Mouse (Mus musculus) liver, postnatal 0 days (tissue): ENCODE data around the gene Fam174a. TPM values are rescaled to one million over a fixed set of nuclear protein-coding genes. Genes with fewer than 3 reads are reported as not detected.
A peak's percentile ranks its signal among the peaks of the same experiment; 100 is the strongest.

Source experiments
- ATAC-seq: fragments of 200-750 bp; cut with Nextera tagmentation; 2 replicates; pipeline ENCODE4 v1.8.0; 2017; ENCODE audit warnings: mild to moderate bottlenecking, moderate library complexity
- DNase-seq: peaks from one replicate; pipeline ENCODE4 v3.0.0-alpha.2; 2016
- H3K27ac ChIP-seq: fragments of 300-500 bp; sonication (generic); 2 replicates; pipeline ENCODE4 v1.5.1; 2014; ENCODE audit warnings: antibody characterized with exemption, moderate library complexity, mild to moderate bottlenecking, low read depth
- H3K27me3 ChIP-seq: fragments of 300-500 bp; sonication (generic); 2 replicates; pipeline ENCODE4 v1.6.1; 2014; ENCODE audit warnings: low read length, control low read depth, mixed read lengths; ENCODE audit not compliant: insufficient read depth
- H3K36me3 ChIP-seq: fragments of 300-500 bp; sonication (generic); replicated peaks from 2 replicates; pipeline ENCODE4 v1.6.1; 2014; ENCODE audit warnings: mild to moderate bottlenecking, control low read depth, low read length, moderate library complexity, mixed read lengths; ENCODE audit not compliant: insufficient read depth
- H3K4me1 ChIP-seq: fragments of 300-500 bp; sonication (generic); 2 replicates; pipeline ENCODE4 v1.6.1; 2014; ENCODE audit warnings: antibody characterized with exemption, mild to moderate bottlenecking, control low read depth; ENCODE audit not compliant: insufficient read depth
- H3K4me2 ChIP-seq: fragments of 300-500 bp; sonication (generic); 2 replicates; pipeline ENCODE4 v1.6.1; 2014; ENCODE audit warnings: low read depth, mild to moderate bottlenecking, low read length, moderate library complexity, mixed read lengths
- H3K4me3 ChIP-seq: fragments of 300-500 bp; sonication (generic); 2 replicates; pipeline ENCODE4 v1.5.1; 2014; ENCODE audit warnings: low read depth, low read length
- H3K9ac ChIP-seq: fragments of 300-500 bp; sonication (generic); replicated peaks from 2 replicates; pipeline ENCODE4 v1.6.1; 2014; ENCODE audit warnings: mild to moderate bottlenecking, moderate library complexity
- H3K9me3 ChIP-seq: fragments of 300-500 bp; sonication (generic); 2 replicates; pipeline ENCODE4 v1.6.1; 2016; ENCODE audit warnings: mild to moderate bottlenecking, control low read depth, low read length, mixed read lengths
- CTCF ChIP-seq: sonication (generic); IDR thresholded peaks from 2 replicates; pipeline ENCODE4 v1.5.1; 2016; ENCODE audit warnings: antibody characterized with exemption, low read depth
- EP300 ChIP-seq: IDR thresholded peaks from 2 replicates; pipeline ENCODE4 v1.6.1; 2016; ENCODE audit warnings: antibody characterized with exemption, low read depth, mild to moderate bottlenecking
- WGBS: fragments of 180-500 bp; shearing (Covaris S2); extraction: QIAGEN DNeasy Blood & Tissue Kit; methylation state at CpG from one replicate; pipeline ENCODE4 v1.1.7; 2014; ENCODE audit not compliant: insufficient replicate concordance; 5-methylcytosine and 5-hydroxymethylcytosine counted together
- polyA plus RNA-seq: library from polyadenylated mRNA; unstranded; fragments of >200 nt; fragmentation: Nextera tagmentation; extraction: Ambion mirVana; gene quantifications from 2 replicates; pipeline ENCODE4 v1.2.1, GENCODE M21; 2015

Fam174a gene
- polyA plus RNA-seq, 1 experiment from 2014 or later = 14.5 TPM

DNA sequence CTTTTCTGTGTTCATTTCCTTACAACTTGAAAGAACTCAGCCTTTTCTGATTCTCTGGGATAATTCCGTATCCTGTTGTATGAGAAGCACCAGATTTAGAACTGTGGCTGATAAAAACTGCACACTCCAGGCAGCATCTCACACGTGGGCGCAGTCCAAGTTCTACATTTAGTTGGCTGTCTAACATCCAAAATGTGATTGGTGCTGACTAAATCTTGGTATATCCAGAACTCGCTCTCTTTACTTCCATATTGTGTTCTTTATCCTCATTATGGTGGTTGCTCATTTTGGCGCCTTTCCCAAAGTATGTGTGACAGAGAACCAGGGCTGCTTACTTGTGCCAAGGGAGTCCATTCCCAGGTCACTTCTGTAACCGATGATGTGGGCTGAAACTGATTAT, 2.6 kb downstream of the Fam174a start:
- no peak overlapping the region for H3K27ac ChIP-seq
- DNase-seq = no peak
- TF ChIP-seq CTCF (no peak), EP300 (no peak)
- no peak overlapping the region for H3K4me2 ChIP-seq
- no peaks in the 10 kb centered on the region for H3K36me3 ChIP-seq
- H3K4me1 ChIP-seq = peaks cover 9% of the 10 kb centered on the region
- WGBS = 73% methylated on average over 6 of the region's 6 CpGs
- ATAC-seq = no peak
- H3K4me3 ChIP-seq = no peak overlapping the region
- H3K27me3 ChIP-seq = no peaks in the 10 kb centered on the region
- H3K9ac ChIP-seq = no peak overlapping the region
- no peaks in the 10 kb centered on the region for H3K9me3 ChIP-seq

DNA sequence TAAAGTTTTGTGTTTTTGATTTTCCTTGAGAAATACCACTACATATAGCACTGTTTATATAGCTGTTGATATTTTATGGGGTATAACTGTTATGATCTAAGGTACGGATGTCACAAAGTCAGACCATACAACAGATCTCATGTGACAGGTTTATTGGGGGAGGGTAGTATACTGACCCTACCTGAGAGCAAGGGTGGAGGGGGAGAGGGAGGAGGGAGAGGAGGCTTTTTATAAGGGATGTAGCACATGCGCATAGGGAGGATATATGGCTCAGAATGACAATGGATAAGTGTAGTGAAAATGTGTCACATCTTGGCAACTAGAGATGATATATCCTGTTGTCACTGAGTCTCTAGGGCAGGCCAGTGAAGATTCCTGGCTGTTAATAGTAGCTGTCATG, 8.8 kb downstream of the Fam174a start:
- peaks cover 13% of the 10 kb centered on the region; the same call in 1 of the 2 replicates for H3K36me3 ChIP-seq
- no peak overlapping the region for H3K27ac ChIP-seq
- H3K9me3 ChIP-seq = no peaks in the 10 kb centered on the region
- DNase-seq (no peak), ATAC-seq (no peak)
- H3K9ac ChIP-seq = no peak overlapping the region
- H3K27me3 ChIP-seq = no peaks in the 10 kb centered on the region
- H3K4me3 ChIP-seq = no peak overlapping the region
- H3K4me1 ChIP-seq = no peaks in the 10 kb centered on the region
- no peak overlapping the region for H3K4me2 ChIP-seq
- no peak for TF ChIP-seq EP300
- no peak for TF ChIP-seq CTCF
- WGBS = 83% methylated on average over 2 of the region's 2 CpGs

DNA sequence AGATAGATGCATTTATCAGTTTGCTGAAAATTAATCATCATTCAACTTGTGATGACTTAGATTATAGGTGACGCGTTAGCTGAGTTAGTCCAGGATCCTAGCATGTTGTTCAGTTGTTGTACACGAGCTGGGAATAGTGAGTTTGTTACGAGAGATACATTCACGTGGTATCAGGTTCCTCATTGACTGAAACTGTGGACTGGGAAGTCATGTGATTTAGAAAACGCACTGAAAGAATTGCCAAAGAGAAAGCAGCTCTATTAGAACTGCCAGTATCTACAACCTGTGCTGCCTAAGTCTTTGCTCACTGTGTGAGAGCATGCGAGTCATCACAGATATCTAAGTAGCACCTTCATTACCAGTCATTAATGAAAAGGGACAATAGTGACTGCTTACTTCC, 9.6 kb downstream of the Fam174a start:
- ATAC-seq = peak; percentile 38; the same call in 1 of the 2 replicates
- no peak for TF ChIP-seq CTCF
- TF ChIP-seq EP300 = no peak
- H3K36me3 ChIP-seq = peaks cover 13% of the 10 kb centered on the region; the same call in 1 of the 2 replicates

DNA sequence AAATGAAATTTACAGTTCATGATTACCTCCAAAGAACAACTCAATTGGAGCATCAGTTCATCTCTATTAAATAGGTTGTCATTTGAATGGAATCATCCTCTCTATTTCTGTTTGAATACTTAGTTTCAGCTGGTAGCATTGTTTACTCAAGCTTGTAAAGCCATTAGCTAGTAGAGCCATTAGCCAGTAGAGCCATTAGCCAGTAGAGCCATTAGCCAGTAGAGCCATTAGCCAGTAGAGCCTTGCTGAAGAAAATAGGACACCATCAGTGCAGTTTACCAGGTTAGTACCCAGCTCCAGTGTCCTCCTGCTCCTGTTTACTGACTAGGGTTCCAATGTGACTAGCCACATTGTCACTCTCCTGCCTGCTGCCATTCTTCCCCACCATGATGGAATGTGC, 13.4 kb downstream of the Fam174a start:
- H3K36me3 ChIP-seq = peaks cover 17% of the 10 kb centered on the region
- no peaks in the 10 kb centered on the region for H3K4me1 ChIP-seq
- H3K9ac ChIP-seq = no peak overlapping the region
- H3K4me2 ChIP-seq = no peak overlapping the region
- H3K27me3 ChIP-seq = no peaks in the 10 kb centered on the region
- no peak overlapping the region for H3K4me3 ChIP-seq
- H3K27ac ChIP-seq = no peak overlapping the region
- DNase-seq (no peak), ATAC-seq (no peak)
- TF ChIP-seq EP300 = no peak
- TF ChIP-seq CTCF = no peak
- H3K9me3 ChIP-seq = no peaks in the 10 kb centered on the region

More for the DNA sequence above, 9.6 kb downstream of the Fam174a start:
- H3K4me2 ChIP-seq = no peak overlapping the region
- H3K9me3 ChIP-seq = no peaks in the 10 kb centered on the region
- H3K9ac ChIP-seq = no peak overlapping the region
- no peak overlapping the region for H3K4me3 ChIP-seq
- no peaks in the 10 kb centered on the region for H3K4me1 ChIP-seq
- no peaks in the 10 kb centered on the region for H3K27me3 ChIP-seq
- no peak for DNase-seq
- WGBS = 64% methylated on average over 7 of the region's 7 CpGs
- no peak overlapping the region for H3K27ac ChIP-seq

DNA sequence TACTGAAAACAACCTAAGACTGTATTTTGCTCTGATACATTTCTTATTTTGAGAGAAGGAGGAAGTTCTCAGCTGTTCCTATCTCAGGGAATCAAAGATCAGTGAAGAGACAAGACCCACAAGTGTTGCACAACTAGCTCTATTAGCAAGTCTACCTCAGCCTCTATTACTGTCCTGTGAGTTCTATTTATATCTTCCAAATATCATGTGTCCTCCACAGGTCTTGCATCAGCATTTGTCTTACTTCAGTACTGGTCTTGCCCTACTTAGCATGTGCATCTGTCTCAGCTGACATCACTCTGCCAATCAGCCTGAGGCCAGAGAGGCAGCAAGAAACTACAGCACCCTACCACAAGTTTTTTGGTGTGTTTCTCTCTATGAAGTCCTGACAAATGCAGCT, 26.2 kb downstream of the Fam174a start:
- no peak overlapping the region for H3K9ac ChIP-seq
- no peaks in the 10 kb centered on the region for H3K9me3 ChIP-seq
- no peak overlapping the region for H3K27ac ChIP-seq
- no peaks in the 10 kb centered on the region for H3K36me3 ChIP-seq
- H3K4me3 ChIP-seq = no peak overlapping the region
- no peaks in the 10 kb centered on the region for H3K27me3 ChIP-seq
- DNase-seq (no peak), ATAC-seq (peak; percentile 55)
- no peak overlapping the region for H3K4me2 ChIP-seq
- TF ChIP-seq EP300 = no peak
- TF ChIP-seq CTCF = no peak
- no peaks in the 10 kb centered on the region for H3K4me1 ChIP-seq

DNA sequence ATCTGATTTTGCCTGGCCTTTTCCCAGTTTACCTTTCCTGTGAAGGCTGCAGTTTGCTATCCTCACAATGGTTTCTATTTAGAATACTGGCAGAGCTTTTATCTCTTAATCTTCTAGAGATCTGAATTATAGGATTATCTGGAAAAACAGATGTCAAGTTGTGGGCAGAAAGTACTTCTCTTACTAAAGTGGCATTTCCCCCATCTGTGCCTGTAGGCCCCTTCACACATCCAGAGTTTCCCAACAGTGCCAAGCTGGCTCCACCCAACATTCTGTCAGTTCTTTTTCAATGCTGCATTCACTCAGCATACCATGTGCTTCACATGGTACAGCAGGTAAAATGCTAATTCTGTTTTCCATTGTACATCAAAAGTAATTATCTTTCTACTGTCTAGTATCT, 28.8 kb downstream of the Fam174a start:
- Histone ChIP-seq H3K4me3 (no peak overlapping the region), H3K4me1 (no peaks in the 10 kb centered on the region), H3K27me3 (no peaks in the 10 kb centered on the region), H3K4me2 (no peak overlapping the region), H3K9ac (no peak overlapping the region), H3K9me3 (no peaks in the 10 kb centered on the region), H3K27ac (no peak overlapping the region), H3K36me3 (no peaks in the 10 kb centered on the region)
- ATAC-seq (no peak), DNase-seq (no peak)
- TF ChIP-seq CTCF = no peak
- no peak for TF ChIP-seq EP300
